Mouse (Mus musculus): Measurements from ENCODE around the gene Rps21. TPM values are rescaled to one million over a fixed set of nuclear protein-coding genes. Genes with fewer than 3 reads are reported as not detected.

Rps21 gene
- polyA plus RNA-seq, 1 experiment = 3,068 TPM

GRCm38 (mm10) chr2:180228060-180228458 is 29.1 kb upstream of the Rps21 start:
- DNase-seq (ENCODE audit: low read depth, low spot score) = no peak

GRCm38 (mm10) chr2:180228592-180228991 is 28.6 kb upstream of the Rps21 start:
- DNase-seq (ENCODE audit: low read depth, low spot score) = peak; percentile 67
- 26% methylated on average over 7 of the region's 7 CpGs for WGBS

More at GRCm38 (mm10) chr2:180228060-180228458, 29.1 kb upstream of the Rps21 start:
- 57% methylated on average over 6 of the region's 6 CpGs for WGBS

DNA sequence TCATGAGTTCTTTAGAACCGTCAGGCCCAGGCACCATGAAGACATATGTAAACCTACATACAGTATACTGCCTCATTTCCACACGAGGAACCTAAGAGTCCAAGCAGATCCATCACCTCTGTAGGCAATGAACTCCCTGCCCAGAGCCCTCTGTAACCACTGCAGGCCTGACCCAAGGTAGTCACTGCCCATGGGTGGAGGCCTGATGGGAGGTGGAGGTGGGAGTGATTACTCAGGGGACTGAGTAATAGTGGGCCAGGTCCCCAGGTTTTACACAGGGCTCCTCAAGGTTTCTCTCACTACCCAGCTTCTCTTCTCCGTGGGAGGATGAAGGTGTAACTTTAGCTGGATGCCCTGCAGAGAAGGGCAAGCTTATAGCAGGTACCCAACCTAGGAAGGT is 28.0 kb upstream of the Rps21 start:
- 72% methylated on average over 3 of the region's 3 CpGs for WGBS
- DNase-seq (ENCODE audit: low read depth, low spot score) = no peak

GRCm38 (mm10) chr2:180230482-180230881 is 26.7 kb upstream of the Rps21 start:
- 72% methylated on average over 4 of the region's 4 CpGs for WGBS
- no peak for DNase-seq (ENCODE audit: low read depth, low spot score)

- no peak for DNase-seq (ENCODE audit: low read depth, low spot score)
Observed at GRCm38 (mm10) chr2:180233101-180233904, 23.9 kb upstream of the Rps21 start.

DNA sequence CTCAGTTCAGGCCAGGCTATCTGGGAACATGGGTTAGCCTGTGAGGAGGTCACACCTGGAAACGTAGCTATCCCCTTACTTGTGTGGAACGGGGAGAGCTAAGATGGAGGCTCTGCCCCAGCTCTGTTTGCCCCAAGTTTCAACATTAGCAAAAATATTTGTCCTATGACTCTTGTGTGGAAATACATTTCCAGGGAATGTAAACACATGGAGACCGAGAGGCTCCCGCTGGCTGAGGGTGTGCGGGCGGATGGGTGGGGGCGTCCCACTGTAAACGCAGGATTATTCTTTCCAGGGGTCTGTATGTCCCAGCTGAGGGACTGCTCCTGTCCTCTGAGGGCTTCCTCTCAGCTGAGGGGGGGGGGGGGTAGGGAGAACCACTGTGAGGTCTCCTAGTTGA is 22.8 kb upstream of the Rps21 start:
- 80% methylated on average over 8 of the region's 8 CpGs for WGBS

More at GRCm38 (mm10) chr2:180233101-180233904, 23.9 kb upstream of the Rps21 start:
- 85% methylated on average over 7 of the region's 7 CpGs for WGBS

DNA sequence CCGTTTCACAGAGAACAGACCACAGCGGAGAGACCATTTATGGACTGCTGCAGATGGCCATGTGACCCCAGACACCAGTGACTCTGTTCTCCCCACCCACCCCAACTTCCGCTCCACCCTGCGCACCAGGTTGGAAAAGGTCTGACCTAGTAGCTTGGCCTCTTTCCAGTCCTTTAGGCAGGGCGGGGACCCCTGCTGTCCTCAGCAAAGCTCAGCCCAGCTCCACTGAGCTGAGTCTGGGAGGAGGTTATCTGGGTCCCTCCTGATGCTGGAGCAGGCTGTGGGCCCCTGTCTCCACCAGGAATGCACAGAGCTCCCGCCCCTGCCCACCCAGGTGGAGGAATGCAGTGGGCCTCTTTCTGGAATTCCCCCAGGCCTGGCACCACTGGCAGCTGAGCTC is 22.2 kb upstream of the Rps21 start:
- 35% methylated on average over 6 of the region's 6 CpGs for WGBS
- DNase-seq (ENCODE audit: low read depth, low spot score) = no peak

More for the DNA sequence above, 22.8 kb upstream of the Rps21 start:
- no peak for DNase-seq (ENCODE audit: low read depth, low spot score)

- WGBS = 76% methylated on average over 4 of the region's 4 CpGs
- DNase-seq (ENCODE audit: low read depth, low spot score) = no peak
Observed at GRCm38 (mm10) chr2:180235788-180236187, 21.4 kb upstream of the Rps21 start.

- DNase-seq (ENCODE audit: low read depth, low spot score) = no peak
- 28% methylated on average over 3 of the region's 3 CpGs for WGBS
Observed at GRCm38 (mm10) chr2:180236500-180236899, 20.7 kb upstream of the Rps21 start.

DNA sequence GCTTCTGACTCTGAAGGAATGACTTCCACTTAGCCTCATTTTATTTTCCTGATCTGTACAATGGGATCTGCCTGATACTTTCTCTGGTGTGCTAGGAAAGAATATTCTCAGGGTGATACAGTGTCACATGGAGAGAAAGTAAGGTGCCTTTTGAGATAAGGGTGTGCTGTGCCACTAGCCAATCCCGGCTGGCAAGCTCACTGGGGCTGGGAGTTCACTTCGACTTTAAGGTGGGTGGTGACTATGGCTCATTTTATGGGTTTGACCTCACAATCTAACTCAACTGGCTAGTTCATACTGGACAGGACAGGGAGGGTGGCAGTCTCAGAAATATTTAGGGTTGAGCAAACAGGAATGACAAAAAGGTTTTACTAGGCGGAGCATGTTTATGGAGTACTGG is 20.2 kb upstream of the Rps21 start:
- DNase-seq (ENCODE audit: low read depth, low spot score) = peak; percentile 47

GRCm38 (mm10) chr2:180237601-180238345 is 19.4 kb upstream of the Rps21 start:
- WGBS = 60% methylated on average over 7 of the region's 7 CpGs
- no peak for DNase-seq (ENCODE audit: low read depth, low spot score)

More for the DNA sequence above, 20.2 kb upstream of the Rps21 start:
- 49% methylated on average over 3 of the region's 3 CpGs for WGBS

DNA sequence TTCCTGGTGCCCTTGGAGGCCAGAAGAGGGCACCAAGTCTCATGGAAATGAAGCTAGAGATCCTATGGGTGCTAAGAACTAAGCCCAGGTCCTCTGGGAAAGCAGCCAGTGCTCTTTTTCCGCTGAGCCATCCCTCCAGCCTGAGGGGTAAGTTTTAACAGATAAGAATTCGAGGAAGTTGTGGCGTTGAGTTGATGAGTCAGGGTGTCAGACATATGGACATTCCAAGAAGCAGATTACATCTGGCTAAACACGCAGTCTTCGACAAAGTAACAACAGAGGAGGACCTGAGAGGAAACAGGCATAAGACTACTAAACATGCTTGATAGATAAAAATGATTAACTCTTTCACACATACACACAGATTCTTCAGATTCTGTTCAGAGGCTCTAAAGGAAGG is 18.6 kb upstream of the Rps21 start:
- 73% methylated on average over 5 of the region's 5 CpGs for WGBS
- DNase-seq (ENCODE audit: low read depth, low spot score) = no peak

- 57% methylated on average over 4 of the region's 4 CpGs for WGBS
- DNase-seq (ENCODE audit: low read depth, low spot score) = no peak
Observed at GRCm38 (mm10) chr2:180243108-180243507, 14.1 kb upstream of the Rps21 start.

- WGBS = 92% methylated on average over 5 of the region's 5 CpGs
- no peak for DNase-seq (ENCODE audit: low read depth, low spot score)
Observed at GRCm38 (mm10) chr2:180247916-180248315, 9.3 kb upstream of the Rps21 start.

- 58% methylated on average over 9 of the region's 9 CpGs for WGBS
- DNase-seq (ENCODE audit: low read depth, low spot score) = no peak
Observed at GRCm38 (mm10) chr2:180248947-180249660, 8.1 kb upstream of the Rps21 start.

DNA sequence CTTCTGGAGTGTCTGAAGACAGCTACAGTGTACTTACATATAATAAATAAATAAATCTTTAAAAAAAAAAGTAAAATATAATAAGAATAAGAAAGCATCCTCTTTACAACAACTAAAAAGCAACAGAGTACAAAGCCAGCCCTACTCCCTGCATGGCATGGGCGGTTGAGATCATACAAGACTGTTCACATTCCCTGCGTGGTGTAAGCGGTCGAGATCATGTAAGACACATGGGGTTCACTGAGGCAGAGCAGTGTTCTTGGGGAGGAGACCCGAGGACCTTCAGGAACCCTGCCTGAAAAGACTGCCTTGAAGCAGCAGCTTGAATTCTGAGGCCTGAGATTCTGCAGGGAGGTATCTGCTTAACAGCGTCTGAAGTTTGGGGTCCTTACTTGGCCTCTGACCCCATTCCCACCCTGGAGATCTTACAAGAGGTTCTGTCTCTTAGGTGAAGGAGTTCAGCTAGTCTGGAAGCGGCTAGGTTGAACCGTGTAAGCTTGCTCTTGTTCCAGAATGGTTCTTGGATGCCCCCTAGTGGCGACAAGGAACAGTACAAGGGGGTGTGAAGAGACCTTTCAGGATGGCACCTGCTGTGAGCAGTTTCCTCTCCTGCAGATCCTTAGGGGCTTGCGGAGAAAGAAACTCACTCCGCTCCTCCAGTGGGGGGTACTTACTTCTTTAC is 6.1 kb upstream of the Rps21 start:
- peak; percentile 80 for DNase-seq (ENCODE audit: low read depth, low spot score)
- 31% methylated on average over 11 of the region's 11 CpGs for WGBS

DNA sequence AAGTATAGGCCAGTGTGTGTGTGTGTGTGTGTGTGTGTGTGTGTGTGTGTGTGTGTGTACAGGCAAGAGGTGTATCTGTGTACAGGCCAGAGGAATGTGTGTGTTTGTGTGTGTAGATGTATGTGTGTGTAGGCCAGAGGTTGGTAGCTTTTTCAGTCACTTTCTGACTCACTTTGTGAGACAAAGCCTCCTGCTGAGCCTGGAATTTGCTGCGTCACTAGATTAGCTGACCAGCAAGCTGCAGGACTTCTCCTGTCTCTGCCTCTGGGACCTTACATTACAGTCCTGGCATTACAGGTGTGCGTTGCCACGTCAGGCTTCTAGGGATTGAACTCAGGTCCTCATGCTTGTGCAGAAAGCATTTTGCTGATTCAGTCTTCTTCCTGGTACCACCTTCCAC is 5.3 kb upstream of the Rps21 start:
- WGBS = 78% methylated on average over 3 of the region's 3 CpGs
- DNase-seq (ENCODE audit: low read depth, low spot score) = no peak

DNA sequence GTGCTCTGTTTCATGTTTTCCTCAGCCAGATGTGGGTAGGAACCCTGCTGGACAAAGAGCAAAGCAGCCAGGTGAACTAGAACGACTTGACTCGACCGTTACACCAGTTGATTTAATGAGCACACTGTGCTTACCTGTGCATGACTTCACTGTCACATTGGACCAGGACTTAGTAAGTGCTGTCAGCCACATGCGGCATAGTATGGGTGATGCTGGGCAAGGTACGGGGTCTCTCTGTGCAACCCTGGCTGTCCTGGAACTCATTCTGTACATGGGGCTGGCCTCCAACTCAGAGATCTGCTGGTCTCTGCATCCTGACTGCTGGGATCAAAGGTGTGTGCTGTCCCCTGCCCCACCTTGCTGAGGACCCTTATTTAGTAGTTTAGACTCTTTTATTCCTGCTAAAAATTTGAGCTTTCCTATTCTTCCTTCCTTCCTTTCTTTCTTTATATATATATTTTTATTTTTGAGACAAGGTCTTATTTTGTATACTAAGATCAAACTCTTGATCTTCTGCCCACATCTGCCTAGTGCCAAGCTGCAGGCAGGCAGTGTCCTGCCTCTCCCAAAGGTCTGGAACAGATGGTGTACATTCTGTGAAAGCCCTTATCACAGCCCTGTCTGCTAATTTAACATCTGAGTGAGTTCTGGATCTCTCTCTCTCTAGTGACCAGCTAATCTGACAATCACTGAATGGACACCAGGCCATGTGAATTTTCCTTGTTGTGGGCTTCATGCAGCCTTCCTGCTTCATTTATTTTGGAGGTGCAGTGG is 2.6 kb upstream of the Rps21 start:
- no peak for DNase-seq (ENCODE audit: low read depth, low spot score)
- 86% methylated on average over 5 of the region's 5 CpGs for WGBS

DNA sequence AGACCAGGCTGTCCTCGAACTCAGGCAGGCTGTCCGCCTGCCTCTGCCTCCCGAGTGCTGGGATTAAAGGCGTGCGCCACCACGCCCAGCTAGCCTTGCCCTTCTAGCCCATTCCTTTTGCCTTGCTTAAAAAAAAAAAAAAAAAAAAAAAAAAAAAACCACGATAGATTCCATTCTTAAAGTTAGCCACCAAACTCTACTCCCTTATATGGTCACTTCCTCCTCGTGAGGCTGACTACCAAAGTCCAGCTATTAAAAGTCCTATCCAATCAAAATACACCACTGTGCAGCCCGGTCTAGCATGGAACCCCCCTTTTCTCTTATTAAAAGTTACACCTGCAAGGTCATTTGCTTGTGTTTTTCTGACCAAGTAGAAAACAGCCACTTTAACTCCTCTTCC is 1.5 kb upstream of the Rps21 start:
- DNase-seq (ENCODE audit: low read depth, low spot score) = no peak

More for the DNA sequence above, 1.5 kb upstream of the Rps21 start:
- WGBS = 58% methylated on average over 9 of the region's 9 CpGs

All from large intestine, adult 2 months (tissue).